Mouse (Mus musculus) adrenal gland, adult 2 months (tissue): ENCODE measurements around the gene Jup. TPM values are rescaled to one million over a fixed set of nuclear protein-coding genes. Genes with fewer than 3 reads are reported as not detected.
"Not testable (repeated sequence)": the region's sequence is repeated elsewhere in the genome, so short reads cannot be mapped to it uniquely, and the experiment has no call there.

ENCODE experiments used
- DNase-seq: peaks from one replicate; pipeline ENCODE4 v3.0.0; 2021
- polyA plus RNA-seq: library from polyadenylated mRNA; depleted of rRNA; stranded (reverse); fragments of >200 nt; gene quantifications from 2 replicates; pipeline ENCODE4 v1.2.3, GENCODE M21; 2012
- total RNA-seq, 2 experiments: library from RNA; stranded (reverse); gene quantifications; 2 replicates each; pipeline ENCODE4 v1.2.3; 2021

Jup gene
- total and polyA plus RNA-seq, 3 experiments: 67.0 to 275 (median 94.3) TPM

DNA sequence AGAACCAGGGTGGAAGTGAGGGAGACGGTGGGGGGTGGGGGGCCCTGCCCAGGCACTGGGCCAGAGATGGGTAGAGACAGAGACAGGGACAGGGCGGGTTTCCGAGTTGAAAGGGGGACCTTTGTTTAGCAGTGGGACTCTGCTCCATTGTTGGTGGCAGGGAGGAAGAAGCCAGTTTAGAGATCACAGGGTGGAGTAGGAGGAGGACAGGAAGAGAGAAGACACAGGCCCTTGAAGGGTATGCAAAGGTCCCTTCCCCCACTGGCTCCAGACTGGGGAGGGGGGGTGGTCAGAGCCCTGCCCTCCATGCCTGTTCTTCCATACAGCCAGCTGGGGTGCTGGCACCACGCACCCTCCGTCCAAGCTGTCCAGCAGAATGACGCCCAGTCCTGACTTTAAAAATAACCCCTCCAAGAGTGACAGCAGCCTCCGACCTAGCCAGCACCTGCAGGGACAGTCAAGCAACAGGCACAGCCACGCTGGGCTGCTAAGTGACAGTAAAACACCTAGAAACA, 7.6 kb downstream of the Jup start:
- DNase-seq: peak; percentile 68

DNA sequence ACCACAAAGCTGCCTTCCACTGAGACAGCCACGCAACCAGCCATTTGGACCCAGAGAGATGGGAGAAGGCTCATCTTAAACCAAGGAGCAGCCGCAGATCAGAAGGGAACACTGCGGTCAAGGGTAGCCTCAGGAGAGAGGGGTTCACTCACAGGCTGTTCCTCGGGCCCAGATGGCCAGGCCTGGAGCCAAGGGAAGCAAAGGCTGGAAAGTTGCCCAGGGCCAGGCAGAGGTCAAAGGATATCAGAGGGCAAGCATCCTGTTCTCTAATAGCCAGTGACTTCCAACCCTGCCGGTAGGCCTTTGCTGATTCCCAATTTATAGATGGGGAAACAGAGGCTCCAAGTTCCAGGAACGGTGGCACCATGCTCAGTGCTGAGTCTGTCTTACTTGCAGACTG, 9.0 kb downstream of the Jup start:
- DNase-seq: peak; percentile 82

DNA sequence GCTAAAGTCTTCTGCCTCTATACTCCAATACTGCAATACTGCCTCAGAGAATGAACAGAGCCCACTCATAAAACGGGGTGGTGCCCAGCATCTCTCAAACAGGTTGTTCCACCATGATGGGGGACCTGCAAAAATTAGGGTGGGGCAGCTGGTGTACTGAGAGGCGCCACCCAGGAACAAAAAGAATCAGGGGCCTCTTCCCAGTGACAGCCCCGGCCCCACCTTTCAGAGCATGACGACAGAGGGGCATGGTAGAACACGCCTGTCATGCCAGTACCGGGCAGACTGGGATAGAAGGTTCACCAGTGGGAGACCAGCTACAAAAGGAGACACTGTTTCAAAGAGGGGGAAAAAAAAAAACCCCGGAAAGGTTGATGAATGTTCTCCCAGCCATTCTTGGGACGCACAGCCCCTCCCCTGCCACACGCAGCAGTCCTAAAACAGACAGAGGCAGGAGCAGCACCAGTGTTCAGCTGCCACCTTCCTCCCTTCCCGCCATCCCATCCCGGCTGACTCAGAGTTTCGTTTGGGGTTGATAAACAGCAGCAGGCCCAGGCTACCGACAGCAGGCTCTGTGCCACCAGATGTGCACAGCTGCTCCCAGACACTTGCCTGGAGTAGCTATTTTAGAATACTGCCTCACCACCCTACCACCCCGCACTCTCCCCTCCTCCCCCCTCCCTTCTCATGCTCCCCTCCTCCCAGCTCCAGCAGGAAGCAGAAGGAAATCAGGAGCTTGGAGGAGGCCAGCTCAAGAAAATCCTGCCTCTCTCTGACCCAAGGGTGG, 9.8 kb downstream of the Jup start:
- DNase-seq: peak; percentile 59

DNA sequence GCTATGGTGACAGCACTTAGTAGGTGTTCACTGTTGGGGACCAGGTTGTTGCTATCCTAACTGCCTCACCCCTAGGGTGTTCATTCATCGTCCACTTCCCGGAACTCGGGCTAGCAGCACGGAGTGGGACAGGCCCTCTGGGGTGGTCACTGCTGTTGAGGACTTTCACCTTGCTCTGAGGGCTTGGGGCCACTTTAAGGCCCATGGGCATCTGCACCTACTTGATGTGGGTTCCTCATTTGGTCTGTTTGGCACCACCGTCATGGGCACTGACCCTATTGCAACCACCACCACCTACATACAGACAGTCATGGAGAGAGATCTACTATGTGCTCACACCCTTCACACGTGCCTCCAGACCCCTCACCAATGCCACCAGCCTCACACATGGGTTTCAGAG, 10.5 kb downstream of the Jup start:
- no peak for DNase-seq

DNA sequence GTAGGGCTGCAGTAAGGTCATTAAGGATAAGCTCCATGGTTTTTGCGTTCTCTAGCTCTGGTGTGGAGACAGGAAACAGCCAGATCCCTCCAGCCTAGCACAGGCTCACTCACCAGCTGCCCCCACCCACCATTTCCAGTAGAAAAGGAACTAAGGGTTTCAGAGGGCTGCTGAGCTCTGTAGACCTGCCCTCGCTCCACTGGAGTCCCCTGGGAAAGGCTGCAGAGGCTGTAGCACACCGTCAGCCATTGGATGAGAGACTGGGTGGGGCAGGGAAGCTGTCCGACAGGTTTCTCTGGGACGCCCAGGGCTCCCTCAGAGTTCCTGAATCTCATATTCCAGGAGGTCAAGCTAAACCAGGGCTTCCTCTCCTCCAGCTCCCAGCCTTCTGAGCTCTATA, 11.0 kb downstream of the Jup start:
- no peak for DNase-seq

DNA sequence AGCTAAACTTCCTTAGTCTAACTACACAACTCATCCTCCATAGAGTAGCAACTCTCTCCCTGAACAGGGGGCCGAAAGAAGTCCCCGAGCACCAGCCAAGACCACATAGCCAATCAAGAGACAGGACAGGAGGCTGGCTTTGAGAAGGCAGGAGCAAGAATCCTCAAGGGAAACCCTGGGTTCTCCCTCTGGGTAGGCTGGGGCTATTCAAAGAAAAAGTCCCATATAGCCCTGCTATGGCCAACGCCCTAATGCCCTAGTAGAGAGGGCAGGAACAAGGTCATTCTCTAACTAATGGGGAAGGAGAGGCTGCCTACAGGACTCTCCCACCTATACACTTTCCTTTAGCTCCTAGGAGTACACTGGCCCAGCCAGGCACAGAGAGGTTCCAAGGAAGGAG, 12.5 kb downstream of the Jup start:
- no peak for DNase-seq

DNA sequence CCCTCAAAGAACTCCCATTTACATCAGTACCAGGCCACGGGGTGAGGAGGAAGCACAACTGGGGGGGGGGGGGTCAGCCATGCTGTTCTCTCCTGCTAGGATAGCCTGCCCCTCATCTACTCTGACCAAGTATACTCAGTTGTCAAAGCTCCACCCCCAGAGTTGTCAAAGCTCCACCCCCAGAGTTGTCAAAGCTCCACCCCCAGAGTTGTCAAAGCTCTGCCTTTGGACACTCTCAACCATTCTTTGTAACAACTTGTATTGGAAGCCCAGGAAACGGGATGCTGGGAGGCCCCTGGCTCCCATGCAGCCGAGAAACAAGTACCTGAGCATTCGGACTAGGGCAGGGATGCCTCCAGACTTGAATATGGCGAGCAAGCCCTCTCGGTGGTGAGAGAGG, 14.9 kb downstream of the Jup start:
- DNase-seq: no peak

DNA sequence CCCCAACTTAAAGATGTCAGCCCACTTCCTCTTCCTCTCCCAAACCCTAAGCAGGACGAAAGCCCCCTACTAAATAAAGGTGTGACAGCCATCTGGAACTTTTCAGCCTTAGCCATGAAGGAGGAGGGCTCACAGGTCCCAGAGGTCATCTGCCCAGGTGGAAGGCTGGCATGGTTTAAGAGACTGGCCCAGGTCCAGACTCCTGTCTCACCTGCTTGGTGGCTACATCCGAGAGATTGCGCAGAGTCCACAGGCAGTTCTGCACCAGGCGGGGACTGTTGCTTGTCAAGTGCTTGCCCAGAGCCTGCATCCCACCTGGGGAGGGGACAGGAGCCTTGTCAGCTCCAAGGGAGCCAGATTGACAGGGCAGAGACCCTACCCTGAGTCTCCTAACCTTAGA, 18.3 kb downstream of the Jup start:
- DNase-seq: no peak

DNA sequence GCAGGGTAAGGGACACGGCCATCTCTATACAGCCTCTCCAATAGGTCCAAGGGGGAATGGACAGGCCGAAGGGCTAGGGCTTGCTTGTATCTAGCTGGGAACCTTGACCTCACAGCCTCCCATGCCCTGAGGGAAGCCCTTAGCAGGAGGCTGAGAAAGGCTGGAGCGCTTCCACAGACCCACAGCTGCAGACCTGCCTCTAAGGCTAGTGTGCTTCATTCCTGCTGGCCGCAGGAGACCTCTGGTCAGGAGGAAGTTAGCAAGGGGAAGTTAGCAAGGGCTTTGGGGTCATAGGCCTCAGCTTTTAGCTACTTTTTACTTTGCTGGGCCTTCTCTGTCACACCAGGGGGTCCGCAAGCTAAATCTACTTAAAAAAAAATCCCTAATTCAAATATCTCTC, 19.1 kb downstream of the Jup start:
- no peak for DNase-seq

DNA sequence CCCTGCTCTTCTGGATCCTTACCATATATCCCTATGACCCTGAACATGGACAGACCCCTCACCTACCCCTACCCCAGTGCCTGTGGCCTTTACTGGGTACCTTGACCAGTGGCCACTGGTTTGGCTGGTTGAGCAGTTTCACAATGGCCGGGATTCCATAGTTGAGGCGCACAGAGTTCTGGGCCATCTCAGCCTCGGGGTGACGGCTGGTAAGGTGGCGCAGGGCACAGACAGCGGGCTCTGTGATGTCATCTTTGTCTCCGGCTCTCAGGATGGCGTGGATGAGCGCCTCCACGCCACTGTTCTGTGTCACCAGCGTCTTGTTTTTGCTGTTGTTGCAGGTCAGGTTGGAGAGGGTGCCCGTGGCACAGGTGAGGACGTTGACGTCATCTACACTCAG, 19.6 kb downstream of the Jup start:
- no peak for DNase-seq

DNA sequence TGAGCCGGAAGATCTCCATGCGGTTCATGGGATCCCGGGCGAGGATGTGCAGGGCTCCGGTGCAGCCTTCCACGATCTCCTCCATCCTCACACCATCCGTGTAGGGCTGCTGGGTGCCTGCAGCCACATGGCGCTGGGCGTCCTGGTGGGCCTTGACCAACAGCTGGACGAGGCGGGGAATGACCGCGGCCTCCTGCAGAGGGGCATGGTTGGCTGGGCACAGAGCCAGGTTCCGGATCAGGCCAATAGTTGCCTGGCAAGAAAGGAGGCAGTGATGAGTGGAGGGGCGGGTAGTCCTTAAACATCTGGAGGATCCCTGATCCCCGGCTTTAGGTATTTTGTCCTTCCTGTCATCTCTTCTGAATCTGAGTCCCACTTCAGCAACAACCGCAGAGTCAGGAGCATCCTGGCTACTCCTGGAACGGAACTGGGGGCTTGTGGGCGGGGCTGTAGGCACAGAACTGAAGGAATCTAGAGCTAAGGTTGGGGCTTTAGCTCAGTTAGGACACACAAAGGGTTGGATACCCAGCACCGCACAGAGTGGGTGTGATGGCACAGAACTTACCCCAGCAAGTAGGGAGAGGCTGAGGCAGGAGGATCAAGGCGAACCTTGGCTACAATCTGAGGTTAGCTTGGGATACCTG, 20.7 kb downstream of the Jup start:
- DNase-seq: no peak

DNA sequence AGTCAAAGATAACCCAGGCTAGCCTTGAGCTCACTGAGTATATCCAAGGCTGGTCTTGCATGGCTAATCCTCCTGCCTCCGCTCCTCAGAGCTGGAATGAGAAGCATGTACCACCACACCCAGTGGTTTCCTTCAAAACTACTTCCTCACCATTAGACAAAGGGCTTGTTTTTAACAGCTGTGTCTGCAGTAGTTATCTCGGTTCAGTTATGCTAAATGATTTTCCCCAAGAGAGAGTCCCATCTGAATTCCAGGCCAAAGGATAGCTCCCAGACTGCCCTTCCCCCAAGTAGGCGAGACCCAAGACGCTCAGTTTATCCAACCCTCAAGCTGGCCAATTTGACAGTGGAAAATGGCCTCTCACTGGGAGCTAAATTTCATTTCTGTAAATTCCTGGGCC, 21.6 kb downstream of the Jup start:
- DNase-seq: no peak

DNA sequence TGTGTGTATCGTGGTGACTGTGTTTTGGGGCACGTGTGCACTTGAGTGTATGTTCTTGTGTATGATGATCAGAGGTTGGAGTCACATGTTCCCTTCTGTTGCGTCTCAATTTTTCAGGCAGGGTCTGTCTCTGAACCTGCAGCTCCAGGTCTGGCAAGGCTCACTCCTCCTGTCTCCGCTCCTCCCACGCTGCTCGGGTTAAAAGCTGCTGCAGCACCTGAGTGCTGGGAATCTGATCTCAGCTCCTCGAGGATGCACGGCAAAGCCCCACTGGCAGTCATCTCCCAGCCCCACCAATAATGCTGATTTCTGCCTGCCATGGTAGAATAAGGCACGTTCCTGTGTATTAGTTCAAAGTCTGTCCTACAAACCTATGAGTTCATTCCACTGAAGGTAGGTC, 22.4 kb downstream of the Jup start:
- no peak for DNase-seq

DNA sequence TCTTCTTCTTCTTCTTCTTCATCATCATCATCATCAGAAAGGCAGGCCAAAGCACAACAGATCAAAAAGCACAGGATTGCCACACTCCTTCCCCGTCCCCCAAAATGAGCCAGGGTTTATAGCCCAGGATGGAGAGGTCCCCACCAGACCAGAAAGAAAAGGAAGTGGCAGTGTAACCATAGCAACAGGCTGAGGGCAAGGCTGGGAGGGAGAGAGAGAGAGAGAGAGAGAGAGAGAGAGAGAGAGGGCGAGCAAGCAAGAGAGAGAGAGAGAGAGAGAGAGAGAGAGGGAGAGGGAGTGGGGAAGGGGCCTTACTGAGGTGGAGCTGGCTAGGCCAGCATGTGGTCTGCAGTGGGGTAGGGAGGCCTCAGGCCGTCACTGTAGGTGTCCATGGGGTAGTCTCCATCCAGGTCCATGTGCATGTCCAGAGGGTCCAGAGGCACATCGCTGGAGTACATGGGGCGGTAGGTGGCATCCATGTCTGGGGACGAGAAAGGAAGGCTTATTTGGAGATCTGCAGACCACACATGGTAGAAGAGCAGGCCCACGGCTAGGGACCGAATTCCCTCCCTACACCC, 25.5 kb downstream of the Jup start:
- DNase-seq: no peak

DNA sequence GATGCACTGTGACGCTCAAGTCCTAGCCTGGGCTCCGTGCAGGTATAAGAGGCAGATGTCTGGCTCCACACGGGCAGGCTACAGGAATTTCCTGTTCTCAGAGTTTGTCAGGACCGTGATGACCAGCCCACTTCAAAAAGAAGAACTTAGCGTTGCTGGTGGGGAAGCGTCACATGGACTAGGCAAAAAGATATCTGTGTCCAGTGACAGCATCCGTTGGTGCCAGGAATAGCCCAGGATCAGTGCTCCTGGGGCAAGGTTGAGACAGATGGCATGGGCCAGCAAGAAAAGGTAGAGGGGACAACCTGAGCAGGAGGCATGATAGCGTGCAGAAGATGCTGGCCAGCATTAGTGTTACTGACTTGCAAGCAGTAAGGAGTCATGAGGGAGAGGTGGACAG, 27.7 kb downstream of the Jup start:
- no peak for DNase-seq

DNA sequence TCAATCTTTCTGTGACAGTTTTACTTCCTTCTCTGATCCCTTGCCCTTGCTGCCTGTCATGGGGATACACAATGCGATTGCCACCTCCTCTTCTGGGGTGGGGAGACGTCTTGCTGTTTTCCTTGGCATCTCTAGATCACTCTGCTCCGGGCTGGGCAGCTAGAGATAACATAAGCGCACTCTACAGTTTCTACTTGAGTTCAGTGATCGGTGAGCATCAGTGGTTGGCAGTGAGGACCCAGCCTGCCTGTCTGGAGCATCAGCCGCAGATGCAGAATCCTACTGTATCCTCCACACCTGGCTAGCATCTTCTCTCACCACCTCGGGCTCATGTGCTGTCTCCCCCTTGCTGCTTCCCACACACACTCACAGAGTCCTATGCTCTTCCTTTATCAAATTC, 28.4 kb downstream of the Jup start:
- DNase-seq: no peak

DNA sequence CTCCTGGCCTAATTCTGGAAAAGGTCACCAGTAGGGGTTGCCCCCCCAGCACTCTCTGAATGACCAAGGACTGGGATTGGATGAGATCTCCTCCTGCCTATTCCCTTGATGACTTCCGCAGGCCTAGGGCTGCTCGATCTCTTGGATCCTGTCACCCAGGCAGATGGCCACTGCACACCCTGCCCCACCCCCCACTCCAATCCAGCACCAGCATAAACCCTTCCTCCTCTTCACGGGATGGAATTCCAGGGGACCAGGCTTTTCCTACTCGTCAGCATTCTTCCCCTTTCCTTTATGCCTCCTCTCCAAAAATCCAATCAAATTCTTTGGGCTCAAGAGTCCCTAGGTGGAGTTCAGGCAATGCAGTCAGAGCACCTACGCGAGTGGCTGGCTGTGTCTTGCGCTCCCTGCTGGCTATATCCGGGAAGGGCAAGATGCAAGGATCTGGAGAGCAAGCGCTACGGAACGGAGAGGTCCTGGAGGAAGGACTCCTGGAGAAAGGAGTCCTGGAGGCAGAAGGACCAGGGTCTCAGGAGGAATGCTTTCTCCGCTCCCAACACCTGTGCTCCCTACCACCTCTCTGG, 34.5 kb downstream of the Jup start:
- peak; percentile 68 for DNase-seq

DNA sequence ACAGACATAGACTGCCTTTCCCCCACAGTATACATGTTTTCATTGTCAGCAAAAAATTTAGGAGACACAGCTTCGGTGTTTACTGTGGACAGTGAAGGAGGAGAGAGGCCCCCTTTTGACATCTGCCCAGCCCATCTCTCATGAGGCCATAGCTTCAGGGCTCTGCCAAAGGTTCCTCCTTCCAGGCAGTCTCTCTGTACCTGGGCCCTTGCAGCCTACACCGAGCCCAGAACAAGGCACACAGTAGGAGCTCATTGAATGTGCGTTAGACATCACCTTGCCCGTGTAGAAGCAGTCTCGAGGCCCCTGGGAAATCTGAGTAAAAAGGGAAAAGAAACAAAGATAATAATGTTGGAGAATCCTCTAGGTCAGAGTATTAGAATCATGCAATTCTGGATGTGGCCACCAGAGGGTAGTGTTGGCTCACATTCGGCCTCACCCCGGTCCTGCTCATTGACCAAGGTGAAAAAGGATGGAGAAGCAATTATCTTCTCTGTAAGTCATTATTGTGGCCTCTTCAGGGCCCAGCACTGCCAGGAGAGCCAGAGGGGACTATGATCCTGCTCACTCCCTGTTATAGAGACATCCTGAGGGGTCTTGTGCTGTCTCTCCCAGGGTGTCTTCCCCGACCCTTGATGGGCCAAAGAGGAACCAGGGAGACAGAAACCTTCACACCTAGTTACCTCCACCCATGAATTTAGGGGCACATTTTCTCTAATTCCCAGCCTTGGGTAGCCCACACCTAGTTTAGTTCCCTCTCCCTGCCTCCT, 35.2 kb downstream of the Jup start:
- peak; percentile 78 for DNase-seq

DNA sequence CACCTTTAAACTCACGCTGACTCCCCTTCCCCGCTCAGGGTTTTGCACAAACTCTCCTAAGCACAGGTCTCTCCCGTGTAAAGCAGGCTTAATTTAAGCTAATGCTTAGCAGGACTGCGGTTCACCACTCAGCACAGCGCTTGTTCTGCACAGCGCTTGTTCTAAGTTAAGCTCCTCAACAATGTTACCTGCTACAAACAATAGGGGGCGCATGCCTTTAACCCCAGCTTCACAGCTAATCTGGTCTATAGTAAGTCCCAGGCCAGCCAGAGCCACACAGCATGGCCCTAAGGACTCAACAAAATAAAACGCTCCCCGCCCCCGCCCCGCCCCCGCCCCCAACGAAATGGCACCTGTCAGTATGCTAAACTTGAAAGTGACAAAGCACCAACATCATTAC, 36.5 kb downstream of the Jup start:
- DNase-seq: not testable (repeated sequence)

DNA sequence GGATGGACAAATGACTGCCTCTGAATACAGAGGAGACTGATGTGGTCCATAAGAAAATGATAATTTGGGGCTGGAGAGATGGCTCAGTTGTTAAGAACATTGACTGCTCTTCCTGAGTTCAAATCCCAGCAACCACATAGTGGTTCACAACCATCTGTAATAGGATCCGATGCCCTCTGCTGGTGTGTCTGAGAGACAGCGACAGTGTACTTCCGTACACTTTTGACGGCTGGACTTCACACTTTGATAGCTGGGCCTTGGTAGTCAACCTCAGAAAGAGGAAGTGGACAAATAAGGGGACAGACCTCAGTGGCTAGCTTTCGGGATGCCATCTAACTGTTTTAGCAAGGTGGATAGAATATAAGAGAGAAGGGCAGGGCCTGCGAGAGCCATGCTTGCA, 37.4 kb downstream of the Jup start:
- DNase-seq: no peak

DNA sequence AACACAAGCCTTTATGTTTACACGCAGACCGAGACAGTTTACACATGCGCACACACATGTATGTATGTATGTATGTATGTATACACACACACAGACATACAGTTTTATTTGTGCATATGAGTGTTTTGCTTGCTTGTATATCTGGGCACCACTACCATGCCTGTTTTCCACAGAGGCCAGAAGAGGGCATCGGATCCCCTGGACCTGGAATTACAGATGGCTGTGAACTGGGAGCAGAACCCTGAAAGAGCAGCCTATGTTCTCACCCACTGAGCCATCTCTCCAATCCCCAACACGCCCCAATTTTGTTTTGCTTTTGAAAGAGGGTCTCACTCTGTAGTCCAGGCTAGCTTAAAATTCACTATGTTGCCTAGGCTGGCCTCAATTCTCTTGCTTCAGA, 40.2 kb downstream of the Jup start:
- no peak for DNase-seq

DNA sequence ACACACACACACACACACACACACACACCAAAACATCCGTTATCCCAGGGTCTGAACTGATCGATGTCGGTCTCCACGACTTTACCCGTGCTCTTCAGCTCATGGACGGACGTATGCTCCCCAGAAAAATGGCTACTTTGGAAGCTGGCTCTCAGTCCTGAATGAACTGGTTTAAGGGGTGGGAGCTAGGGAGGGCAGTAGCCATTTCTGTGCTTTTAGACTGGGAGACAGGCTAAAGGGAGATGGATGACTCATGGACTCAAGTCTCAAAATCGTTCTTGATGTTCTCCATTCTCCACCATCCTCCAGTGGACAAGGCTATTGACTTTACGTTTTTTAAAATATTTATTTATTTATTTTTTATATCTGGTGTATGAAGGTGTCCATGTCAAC, 40.7 kb downstream of the Jup start:
- no peak for DNase-seq
